In genomic region chr11:3318286-3318685, GRCm38 (mm10) we compare ENCODE assay signal across 28 mouse cellular contexts.
"Had no signal": no experiment of that assay in that cellular context is flagged by ENCODE, and none has a peak within 500 bp of the region (broad histone marks: within the 10 kb centered on the region; RNA-seq: fewer than 3 reads in every experiment).

No protein-coding gene starts in this region.

- ATAC-seq: hindbrain, embryonic 16.5 days; inflammation-experienced regulatory T-cells, adult 6 months; intestine, embryonic 15.5 days; intestine, postnatal 0 days; liver, embryonic 12.5 days had no signal

- H3K4me3 ChIP-seq: heart, embryonic 10.5 days; heart, embryonic 12.5 days; hindbrain, embryonic 10.5 days; hindbrain, embryonic 12.5 days; intestine, embryonic 15.5 days; kidney, embryonic 15.5 days; limb, embryonic 13.5 days; limb, embryonic 15.5 days; liver, embryonic 12.5 days had no signal

- H3K27me3 ChIP-seq: heart, embryonic 12.5 days; hindbrain, embryonic 12.5 days; intestine, embryonic 15.5 days; kidney, embryonic 15.5 days; limb, embryonic 13.5 days; limb, embryonic 15.5 days; liver, embryonic 12.5 days had no signal

- DNase-seq: gastrocnemius, postnatal 10 days; gastrocnemius, postnatal 25 days; heart, adult 18-20 months; heart, postnatal 10 days; heart, postnatal 4 days; kidney, adult 18-20 months; kidney, adult 8-10 months; kidney, postnatal 14 days; kidney, postnatal 36 days; layer of hippocampus, adult 9-11 months; layer of hippocampus, postnatal 36 days; left cerebral cortex, postnatal 4 days; lung, adult 18-20 months had no signal

- H3K27ac ChIP-seq: heart, embryonic 10.5 days; hindbrain, embryonic 10.5 days; hindbrain, embryonic 12.5 days; hindbrain, embryonic 14.5 days; intestine, embryonic 15.5 days; kidney, embryonic 15.5 days; kidney, postnatal 0 days; limb, embryonic 13.5 days; limb, embryonic 15.5 days; liver, embryonic 12.5 days; liver, embryonic 14.5 days had no signal
